Mouse (Mus musculus): ENCODE data around the gene Hoxd9. TPM values are rescaled to one million over a fixed set of nuclear protein-coding genes. Genes with fewer than 3 reads are reported as not detected.
A peak's percentile ranks its signal among the peaks of the same experiment; 100 is the strongest.

Hoxd9 gene
- total RNA-seq, 2 experiments from 2014 or later, result not detected

- intact Hi-C loops (cut with DNase I), result loop anchor here (5.0 to 10.0 kb wide), 4 partner anchors 53 to 1384 kb away; partner anchors contain the start of genes Gm28230, Hoxd3, Hoxd4 and Sp9
- H3K27ac ChIP-seq, result no peak overlapping the region
- TF ChIP-seq CTCF (IDR thresholded peaks at IDR 0.05), result no peak
These were observed 38.7 kb upstream of the Hoxd9 start for GRCm38 (mm10) chr2:74658667-74659371.

GRCm38 (mm10) chr2:74659507-74660005 lies 38.0 kb upstream of the Hoxd9 start, which contains the start of gene Evx2:
Evx2 (minus strand) TSS chr2:74659557.
- DNase-seq (ENCODE audit: extremely low spot score in 1 of 2, low spot score in 2 of 2), result no peak
- Histone ChIP-seq H3K27ac (no peak within 1 kb of the TSS), H3K4me3 (no peak within 1 kb of the TSS)
- intact Hi-C loops (cut with DNase I), result loop anchor here (5.0 to 10.0 kb wide), 5 partner anchors 53 to 1385 kb away; partner anchors contain the start of genes Gm28230, Hoxd3, Hoxd4 and Sp9
- TF ChIP-seq CTCF (IDR thresholded peaks at IDR 0.05), result no peak

More at GRCm38 (mm10) chr2:74658667-74659371, 38.7 kb upstream of the Hoxd9 start:
- DNase-seq (ENCODE audit: extremely low spot score in 1 of 2, low spot score in 2 of 2), result no peak
- no peak overlapping the region for H3K4me3 ChIP-seq

- intact Hi-C loops (cut with DNase I), result loop anchor here (5.0 kb wide), 1 partner anchor 733 kb away; no protein-coding TSS in a partner anchor
- H3K4me3 ChIP-seq, result no peak overlapping the region
- no peak overlapping the region for H3K27ac ChIP-seq
- DNase-seq (ENCODE audit: extremely low spot score in 1 of 2, low spot score in 2 of 2), result no peak
- TF ChIP-seq CTCF (IDR thresholded peaks at IDR 0.05), result no peak
These were observed 36.8 kb upstream of the Hoxd9 start for GRCm38 (mm10) chr2:74660421-74661375.

- no peak overlapping the region for H3K4me3 ChIP-seq
- intact Hi-C loops (cut with DNase I), result loop anchor here (1.0 to 5.0 kb wide), 5 partner anchors 361 to 734 kb away; no protein-coding TSS in a partner anchor
- peak in 1 of 2 experiments; percentile 44 for DNase-seq (ENCODE audit: extremely low spot score in 1 of 2, low spot score in 2 of 2)
These were observed 35.8 kb upstream of the Hoxd9 start for GRCm38 (mm10) chr2:74661685-74662084.

GRCm38 (mm10) chr2:74663291-74663925 lies 34.1 kb upstream of the Hoxd9 start:
- intact Hi-C loops (cut with DNase I), result loop anchor here (2.0 to 5.0 kb wide), 3 partner anchors 363 to 736 kb away; no protein-coding TSS in a partner anchor
- TF ChIP-seq CTCF (IDR thresholded peaks at IDR 0.05), result peak; percentile 78
- Histone ChIP-seq H3K4me3 (no peak overlapping the region), H3K27ac (no peak overlapping the region)
- peak in 1 of 2 experiments; percentile 63 for DNase-seq (ENCODE audit: extremely low spot score in 1 of 2, low spot score in 2 of 2)

More at GRCm38 (mm10) chr2:74661685-74662084, 35.8 kb upstream of the Hoxd9 start:
- peak; percentile 59 for TF ChIP-seq CTCF (IDR thresholded peaks at IDR 0.05)
- no peak overlapping the region for H3K27ac ChIP-seq

- Histone ChIP-seq H3K4me3 (no peak overlapping the region), H3K27ac (no peak overlapping the region)
- DNase-seq (ENCODE audit: extremely low spot score in 1 of 2, low spot score in 2 of 2), result no peak
- intact Hi-C loops (cut with DNase I), result no loop called here
- no peak for TF ChIP-seq CTCF (IDR thresholded peaks at IDR 0.05)
These were observed 31.1 kb upstream of the Hoxd9 start for GRCm38 (mm10) chr2:74666411-74666810.

GRCm38 (mm10) chr2:74667191-74667841 lies 30.2 kb upstream of the Hoxd9 start:
- no peak for TF ChIP-seq CTCF (IDR thresholded peaks at IDR 0.05)
- DNase-seq (ENCODE audit: extremely low spot score in 1 of 2, low spot score in 2 of 2), result no peak
- intact Hi-C loops (cut with DNase I), result no loop called here
- Histone ChIP-seq H3K4me3 (no peak overlapping the region), H3K27ac (no peak overlapping the region)

- TF ChIP-seq CTCF (IDR thresholded peaks at IDR 0.05), result no peak
- Histone ChIP-seq H3K4me3 (no peak within 1 kb of the TSS), H3K27ac (no peak within 1 kb of the TSS)
- intact Hi-C loops (cut with DNase I), result no loop called here
- DNase-seq (ENCODE audit: extremely low spot score in 1 of 2, low spot score in 2 of 2), result no peak
These were observed 29.6 kb upstream of the Hoxd9 start, which contains the start of gene Hoxd13 for GRCm38 (mm10) chr2:74667842-74668357. Hoxd13 (plus strand) TSS chr2:74668310.

- intact Hi-C loops (cut with DNase I), result no loop called here
- DNase-seq (ENCODE audit: extremely low spot score in 1 of 2, low spot score in 2 of 2), result no peak
- Histone ChIP-seq H3K4me3 (no peak overlapping the region), H3K27ac (no peak overlapping the region)
- TF ChIP-seq CTCF (IDR thresholded peaks at IDR 0.05), result no peak
These were observed 28.9 kb upstream of the Hoxd9 start for GRCm38 (mm10) chr2:74668370-74669229.

GRCm38 (mm10) chr2:74669230-74669578 lies 28.3 kb upstream of the Hoxd9 start:
- no peak overlapping the region for H3K4me3 ChIP-seq
- H3K27ac ChIP-seq, result no peak overlapping the region
- no peak for TF ChIP-seq CTCF (IDR thresholded peaks at IDR 0.05)
- no peak for DNase-seq (ENCODE audit: extremely low spot score in 1 of 2, low spot score in 2 of 2)
- intact Hi-C loops (cut with DNase I), result no loop called here
